Mouse (Mus musculus) heart, postnatal 0 days (tissue): Measurements from ENCODE around the gene Fam50a.

ENCODE experiments used
- CTCF ChIP-seq: IDR thresholded peaks from 2 replicates; pipeline ENCODE4 v1.5.1; 2016; ENCODE audit warnings: antibody characterized with exemption, control low read depth, low read depth
- EP300 ChIP-seq: IDR thresholded peaks from 2 replicates; pipeline ENCODE4 v1.6.1; 2016; ENCODE audit warnings: antibody characterized with exemption, low read depth

GRCm38 (mm10) chrX:74352645-74353466 lies 40.0 kb downstream of the Fam50a start:
- TF ChIP-seq CTCF, result no peak
- no peak for TF ChIP-seq EP300
